Mouse (Mus musculus): ENCODE results near the gene Arfgap2.

GRCm38 (mm10) chr2:91256256-91257125 lies 8.3 kb upstream of the Arfgap2 start:
- no peak for TF ChIP-seq CTCF (conservative IDR thresholded peaks at IDR 0.05; ENCODE audit: insufficient read depth, insufficient read length, low read depth, low read length)
- no peak for TF ChIP-seq POLR2A (IDR thresholded peaks at IDR 0.05; ENCODE audit: low read depth, low read length)
